Mouse (Mus musculus): ENCODE measurements around the gene Dglucy. TPM values are rescaled to one million over a fixed set of nuclear protein-coding genes. Genes with fewer than 3 reads are reported as not detected.

Dglucy gene
- polyA plus RNA-seq, 1 experiment: 6.4 TPM

DNA sequence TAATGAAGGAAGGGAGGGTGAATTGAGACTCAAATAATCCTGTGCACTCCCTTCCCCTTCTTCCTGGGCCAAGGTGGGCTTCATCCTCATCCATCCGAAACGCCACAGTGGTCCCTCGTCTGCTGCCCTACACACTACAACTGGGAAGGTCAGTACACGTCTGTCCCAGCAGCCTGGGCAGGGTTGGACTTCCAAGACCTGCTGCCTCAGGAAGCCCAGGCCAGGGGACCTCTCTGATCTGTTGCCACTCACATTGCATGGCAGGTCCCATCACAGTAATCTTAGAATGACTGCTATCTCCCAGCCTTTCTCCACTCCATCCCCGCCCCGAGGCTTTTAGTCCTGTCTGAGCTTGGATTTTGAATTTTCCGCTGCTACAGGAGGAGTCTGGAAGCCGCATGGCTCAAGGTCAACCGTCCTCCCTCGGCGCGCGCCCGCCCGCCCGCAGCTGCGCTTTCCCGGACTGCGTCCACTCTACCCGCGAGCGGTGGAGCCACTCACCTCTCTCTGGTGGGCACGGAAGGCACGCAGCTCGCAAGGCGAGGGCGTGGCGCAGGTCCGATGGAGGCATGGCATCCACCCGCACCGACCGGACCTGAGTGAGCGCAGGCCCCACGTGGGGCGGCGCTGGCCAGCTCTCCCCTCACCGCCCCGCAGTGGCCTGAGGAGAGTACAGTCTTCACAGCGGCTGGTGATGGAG is 128.9 kb downstream of the Dglucy start, which contains the start of gene Gpr68:
Gene Gpr68, minus strand, starts transcription at position 601 of the 700 bp plus-strand sequence.
- Histone ChIP-seq H3K4me3 (replicated peaks; ENCODE audit: extremely low read depth, low read depth, low read length) (no peak within 1 kb of the TSS), H3K4me1 (ENCODE audit: control insufficient read depth, insufficient read depth, low read length) (peaks cover 2% of the 10 kb centered on the region; the same call in 1 of the 2 replicates)
- 6% methylated on average over 39 of the region's 39 CpGs for WGBS
- DNase-seq: no peak
- no peak for TF ChIP-seq POLR2A (IDR thresholded peaks at IDR 0.05; ENCODE audit: borderline replicate concordance, extremely low read depth, low read depth, low read length)
- TF ChIP-seq CTCF (IDR thresholded peaks at IDR 0.05; ENCODE audit: insufficient read depth, low read length): no peak

DNA sequence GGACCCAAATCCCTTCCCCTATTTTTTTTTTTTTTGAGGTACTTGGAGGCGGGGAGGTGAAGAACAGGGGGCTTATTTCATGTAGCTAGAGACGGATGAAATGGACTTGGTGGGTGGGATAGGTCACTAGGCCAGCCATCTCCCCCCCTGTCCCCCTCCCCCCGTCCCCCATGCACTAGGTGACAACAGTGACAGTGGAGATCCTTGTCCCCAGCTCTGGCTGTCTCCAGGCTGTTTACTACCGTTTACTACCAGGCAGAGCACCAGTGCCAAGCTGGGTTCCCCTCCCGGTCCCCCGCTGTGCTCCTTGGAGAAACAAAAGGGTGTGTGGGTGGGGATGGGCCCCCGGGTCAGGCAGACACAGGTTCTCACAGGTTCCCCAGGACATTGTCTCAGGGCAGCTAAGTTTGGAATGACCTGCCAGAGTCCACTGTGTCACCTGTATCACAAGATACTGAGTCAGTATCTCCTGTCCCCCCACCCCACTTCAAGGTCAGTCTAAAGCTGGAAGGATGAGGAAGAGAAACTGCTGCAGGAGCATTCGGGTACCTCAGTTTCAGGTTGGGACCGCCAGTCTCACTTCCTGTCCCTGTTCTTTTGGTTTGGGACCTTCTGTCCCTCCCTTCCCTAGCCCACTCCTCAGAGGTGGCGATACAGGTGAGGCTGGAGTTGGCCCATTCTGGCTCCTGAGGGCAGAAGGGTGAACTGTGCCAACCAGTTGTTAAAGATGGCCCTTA is 129.6 kb downstream of the Dglucy start:
- TF ChIP-seq CTCF (IDR thresholded peaks at IDR 0.05; ENCODE audit: insufficient read depth, low read length) (no peak), POLR2A (IDR thresholded peaks at IDR 0.05; ENCODE audit: borderline replicate concordance, extremely low read depth, low read depth, low read length) (no peak)
- Histone ChIP-seq H3K4me1 (ENCODE audit: control insufficient read depth, insufficient read depth, low read length) (peaks cover 2% of the 10 kb centered on the region; the same call in 1 of the 2 replicates), H3K4me3 (replicated peaks; ENCODE audit: extremely low read depth, low read depth, low read length) (no peak overlapping the region)
- DNase-seq: no peak
- 29% methylated on average over 10 of the region's 10 CpGs for WGBS

DNA sequence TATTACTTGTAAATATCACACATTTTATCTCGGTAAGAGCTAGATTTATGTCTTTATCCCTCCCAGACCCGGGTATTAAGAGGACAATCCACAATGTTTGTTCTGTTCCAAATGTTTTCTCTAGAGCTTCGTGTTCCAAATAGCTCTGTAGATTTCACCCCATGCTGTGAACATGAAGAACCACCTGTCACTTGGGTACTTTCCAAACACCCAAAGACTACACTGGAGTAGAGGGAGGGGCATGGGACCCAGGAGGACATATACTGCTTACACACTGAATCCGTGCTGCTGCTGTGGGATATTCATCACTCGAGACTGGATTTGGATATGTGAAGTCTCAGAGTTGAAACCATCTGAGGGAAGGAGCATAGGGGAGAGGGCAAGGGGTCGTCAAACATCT is 130.9 kb downstream of the Dglucy start:
- TF ChIP-seq CTCF (IDR thresholded peaks at IDR 0.05; ENCODE audit: insufficient read depth, low read length): no peak
- no peak for TF ChIP-seq POLR2A (IDR thresholded peaks at IDR 0.05; ENCODE audit: borderline replicate concordance, extremely low read depth, low read depth, low read length)
- H3K4me1 ChIP-seq (ENCODE audit: control insufficient read depth, insufficient read depth, low read length): peaks cover 2% of the 10 kb centered on the region; the same call in 1 of the 2 replicates
- WGBS: 53% methylated on average over 6 of the region's 6 CpGs
- H3K4me3 ChIP-seq (replicated peaks; ENCODE audit: extremely low read depth, low read depth, low read length): no peak overlapping the region
- DNase-seq: no peak

DNA sequence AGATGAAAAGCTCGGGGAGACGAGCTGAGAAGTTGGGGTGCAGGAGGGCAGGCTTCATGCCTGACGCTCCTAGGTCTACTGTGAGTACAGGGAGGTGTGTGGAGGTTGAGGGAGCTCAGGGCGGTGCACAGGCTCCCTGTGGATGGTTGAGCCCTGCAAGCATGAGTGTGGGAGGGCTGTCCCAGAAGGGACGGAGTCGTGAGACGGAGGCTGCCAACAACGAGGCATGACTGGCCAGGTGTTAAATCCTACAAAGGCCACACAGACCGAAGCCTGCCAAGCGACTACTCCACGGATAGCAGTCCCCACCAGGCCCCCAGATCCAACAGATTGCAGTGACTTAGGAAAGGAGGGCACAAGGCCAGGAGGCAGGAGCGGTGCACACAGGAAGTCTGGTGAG is 131.9 kb downstream of the Dglucy start:
- 85% methylated on average over 12 of the region's 12 CpGs for WGBS
- H3K4me3 ChIP-seq (replicated peaks; ENCODE audit: extremely low read depth, low read depth, low read length): no peak overlapping the region
- TF ChIP-seq CTCF (IDR thresholded peaks at IDR 0.05; ENCODE audit: insufficient read depth, low read length) (no peak), POLR2A (IDR thresholded peaks at IDR 0.05; ENCODE audit: borderline replicate concordance, extremely low read depth, low read depth, low read length) (no peak)
- no peak for DNase-seq
- peaks cover 2% of the 10 kb centered on the region; the same call in 1 of the 2 replicates for H3K4me1 ChIP-seq (ENCODE audit: control insufficient read depth, insufficient read depth, low read length)

DNA sequence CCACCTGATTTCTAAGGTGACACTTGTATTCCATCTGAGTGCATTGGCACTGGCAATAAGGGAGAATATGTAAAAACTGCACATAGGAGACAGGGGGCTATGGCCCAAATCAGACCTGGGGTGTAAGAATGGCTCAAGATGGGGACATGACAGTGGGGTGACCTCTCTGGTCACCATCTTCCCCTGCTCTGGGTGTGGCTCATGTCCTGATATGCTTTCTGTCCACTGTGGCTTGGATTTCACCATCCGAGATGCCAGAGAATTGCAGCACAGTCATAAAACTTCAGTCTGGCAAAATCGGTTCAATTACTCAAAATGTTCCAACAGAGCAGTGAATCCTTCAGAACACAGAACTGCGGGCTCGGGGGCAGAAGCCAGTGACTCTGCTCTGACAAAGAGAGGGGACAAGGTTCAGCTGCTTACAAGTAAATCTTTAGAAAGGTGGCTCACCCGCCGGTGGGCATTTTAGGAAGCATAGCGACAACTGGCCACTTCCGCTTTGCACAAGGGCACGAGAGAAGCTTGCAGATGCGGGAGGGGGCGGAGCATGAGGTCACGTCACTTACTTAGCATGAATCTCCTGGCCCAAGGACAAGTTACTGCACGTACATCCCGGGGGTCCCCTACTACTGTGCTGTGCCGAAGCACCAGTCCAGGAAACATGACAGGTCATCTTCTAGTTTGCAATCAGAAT is 145.9 kb downstream of the Dglucy start:
- Histone ChIP-seq H3K4me3 (replicated peaks; ENCODE audit: extremely low read depth, low read depth, low read length) (no peak overlapping the region), H3K4me1 (ENCODE audit: control insufficient read depth, insufficient read depth, low read length) (no peaks in the 10 kb centered on the region)
- no peak for TF ChIP-seq POLR2A (IDR thresholded peaks at IDR 0.05; ENCODE audit: borderline replicate concordance, extremely low read depth, low read depth, low read length)
- 75% methylated on average over 15 of the region's 15 CpGs for WGBS
- no peak for DNase-seq

DNA sequence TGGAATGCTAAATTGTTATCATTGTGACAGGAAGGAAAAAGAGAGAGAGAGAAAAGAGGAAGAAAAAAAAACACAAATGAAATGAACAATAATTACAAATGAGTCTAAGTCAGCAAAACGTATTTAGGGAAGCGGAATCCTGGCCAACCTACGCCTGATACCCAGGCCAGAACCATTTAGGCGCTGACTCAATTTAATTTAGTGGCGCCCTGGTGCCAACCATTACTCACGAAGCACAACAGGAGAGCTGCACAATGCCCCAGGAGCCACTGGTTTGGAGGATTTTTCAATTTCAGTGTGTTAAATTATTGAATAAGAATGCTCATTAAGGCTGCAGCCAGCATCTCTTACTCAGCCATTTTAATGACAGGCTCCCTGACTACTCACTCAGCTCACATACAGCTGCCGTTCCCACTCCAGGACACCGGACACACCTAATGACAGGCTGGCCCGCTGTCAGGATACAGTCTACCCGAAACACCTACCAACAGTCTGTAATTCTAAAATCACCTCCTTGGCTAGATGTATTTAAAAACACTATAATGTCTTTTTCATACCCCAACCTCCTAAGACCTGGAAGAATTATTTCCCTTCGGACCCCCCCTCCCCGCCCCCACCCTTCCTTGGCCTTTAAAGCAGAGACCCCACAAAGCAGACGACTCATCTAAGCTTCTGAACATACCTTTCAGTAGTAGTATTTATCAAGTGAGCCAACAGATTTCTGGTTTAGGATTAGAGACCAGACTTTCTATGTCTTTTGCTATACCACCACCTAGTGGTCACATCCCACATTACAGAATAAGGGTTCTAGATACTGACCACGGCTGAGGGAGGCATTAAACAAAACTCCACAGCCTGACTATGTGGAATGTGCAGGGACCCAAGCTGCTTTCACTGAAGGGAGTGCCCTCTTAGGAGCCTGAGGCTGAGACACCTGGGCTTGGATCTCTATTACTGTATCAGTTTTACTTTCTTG is 147.1 kb downstream of the Dglucy start:
- no peak for DNase-seq
- TF ChIP-seq CTCF (IDR thresholded peaks at IDR 0.05; ENCODE audit: insufficient read depth, low read length) (peak; percentile 31; the same call in 1 of the 2 replicates), POLR2A (IDR thresholded peaks at IDR 0.05; ENCODE audit: borderline replicate concordance, extremely low read depth, low read depth, low read length) (no peak)
- no peak overlapping the region for H3K4me3 ChIP-seq (replicated peaks; ENCODE audit: extremely low read depth, low read depth, low read length)
- WGBS: 72% methylated on average over 14 of the region's 14 CpGs
- no peaks in the 10 kb centered on the region for H3K4me1 ChIP-seq (ENCODE audit: control insufficient read depth, insufficient read depth, low read length)

DNA sequence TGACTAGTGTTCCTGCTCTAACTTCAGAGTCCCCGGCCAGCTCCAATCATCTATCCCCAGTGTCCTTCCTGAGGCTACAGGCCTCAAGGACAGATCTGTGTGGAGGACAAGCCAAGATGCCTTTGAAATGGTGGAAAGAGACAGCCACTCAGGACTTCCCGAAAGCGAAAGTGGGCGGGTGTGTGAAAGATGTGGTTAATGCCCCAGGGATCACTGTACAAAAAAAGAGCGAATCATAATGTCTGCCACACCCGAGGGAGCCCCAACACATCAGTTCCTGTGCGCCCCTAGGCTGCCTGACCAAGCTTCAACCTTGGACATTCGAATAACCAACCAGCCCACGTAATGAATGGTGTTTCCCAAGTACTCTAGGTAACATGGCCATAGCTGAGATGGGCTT is 149.4 kb downstream of the Dglucy start:
- no peak overlapping the region for H3K4me3 ChIP-seq (replicated peaks; ENCODE audit: extremely low read depth, low read depth, low read length)
- 83% methylated on average over 9 of the region's 9 CpGs for WGBS
- H3K4me1 ChIP-seq (ENCODE audit: control insufficient read depth, insufficient read depth, low read length): no peaks in the 10 kb centered on the region
- TF ChIP-seq CTCF (IDR thresholded peaks at IDR 0.05; ENCODE audit: insufficient read depth, low read length) (no peak), POLR2A (IDR thresholded peaks at IDR 0.05; ENCODE audit: borderline replicate concordance, extremely low read depth, low read depth, low read length) (no peak)
- no peak for DNase-seq

DNA sequence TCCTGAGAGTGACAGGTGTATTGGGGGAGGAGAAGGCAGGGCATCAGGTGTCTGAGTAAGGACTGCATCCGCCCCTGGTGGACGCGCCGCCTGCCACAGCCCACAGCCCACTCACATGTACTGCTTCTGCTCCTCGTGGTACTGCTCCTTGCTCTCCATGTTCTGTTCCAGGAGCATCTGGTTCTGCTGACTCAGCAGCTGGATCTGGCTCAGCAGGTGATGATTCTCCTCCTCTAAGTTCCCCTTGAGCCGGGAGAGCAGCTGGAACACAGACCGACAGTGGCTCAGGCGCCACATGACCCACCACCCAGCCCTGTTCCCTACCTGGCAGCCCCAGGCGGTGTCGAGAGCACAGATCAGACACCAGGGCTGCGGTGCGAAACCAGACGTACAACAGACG is 152.8 kb downstream of the Dglucy start:
- no peak for DNase-seq
- TF ChIP-seq POLR2A (IDR thresholded peaks at IDR 0.05; ENCODE audit: borderline replicate concordance, extremely low read depth, low read depth, low read length) (no peak), CTCF (IDR thresholded peaks at IDR 0.05; ENCODE audit: insufficient read depth, low read length) (no peak)
- Histone ChIP-seq H3K4me1 (ENCODE audit: control insufficient read depth, insufficient read depth, low read length) (no peaks in the 10 kb centered on the region), H3K4me3 (replicated peaks; ENCODE audit: extremely low read depth, low read depth, low read length) (no peak overlapping the region)
- WGBS: 94% methylated on average over 14 of the region's 14 CpGs

Data from lung, adult 2 months (tissue).